Mouse (Mus musculus): ENCODE results near the gene Wdr35.
A peak's percentile ranks its signal among the peaks of the same experiment; 100 is the strongest.
"Not testable (repeated sequence)": the region's sequence is repeated elsewhere in the genome, so short reads cannot be mapped to it uniquely, and the experiment has no call there.

Gene Wdr35

GRCm38 (mm10) chr12:9007146-9007545 is 33.5 kb downstream of the Wdr35 start:
- DNase-seq (ENCODE audit: low spot score in 2 of 2) = no peak

- DNase-seq (ENCODE audit: low spot score in 2 of 2) = no peak
Observed at GRCm38 (mm10) chr12:9007811-9008210, 34.1 kb downstream of the Wdr35 start.

GRCm38 (mm10) chr12:9010311-9010710 is 36.6 kb downstream of the Wdr35 start:
- no peak for DNase-seq (ENCODE audit: low spot score in 2 of 2)

- no peak for DNase-seq (ENCODE audit: low spot score in 2 of 2)
Observed at GRCm38 (mm10) chr12:9016376-9016775, 42.7 kb downstream of the Wdr35 start.

GRCm38 (mm10) chr12:9020431-9020830 is 46.7 kb downstream of the Wdr35 start:
- no peak for DNase-seq (ENCODE audit: low spot score in 2 of 2)

- no peak for DNase-seq (ENCODE audit: low spot score in 2 of 2)
Observed at GRCm38 (mm10) chr12:9020986-9021385, 47.3 kb downstream of the Wdr35 start.

- DNase-seq (ENCODE audit: low spot score in 2 of 2) = no peak
Observed at GRCm38 (mm10) chr12:9023031-9023430, 49.3 kb downstream of the Wdr35 start.

GRCm38 (mm10) chr12:9024071-9024470 is 50.4 kb downstream of the Wdr35 start:
- DNase-seq (ENCODE audit: low spot score in 2 of 2) = no peak

- DNase-seq (ENCODE audit: low spot score in 2 of 2) = no peak
Observed at GRCm38 (mm10) chr12:9024736-9025135, 51.0 kb downstream of the Wdr35 start.

- no peak for DNase-seq (ENCODE audit: low spot score in 2 of 2)
Observed at GRCm38 (mm10) chr12:9026843-9027242, 53.2 kb downstream of the Wdr35 start.

GRCm38 (mm10) chr12:9028816-9029215 is 55.1 kb downstream of the Wdr35 start:
- DNase-seq (ENCODE audit: low spot score in 2 of 2) = not testable (repeated sequence)

- no peak for DNase-seq (ENCODE audit: low spot score in 2 of 2)
Observed at GRCm38 (mm10) chr12:9029506-9029887, 55.8 kb downstream of the Wdr35 start.

- DNase-seq (ENCODE audit: low spot score in 2 of 2) = peak; percentile 94 to 96
Observed at GRCm38 (mm10) chr12:9029888-9030723, 56.4 kb downstream of the Wdr35 start, which contains the start of gene Ttc32. Ttc32 (plus strand) TSS chr12:9029997.

GRCm38 (mm10) chr12:9031166-9031565 is 57.5 kb downstream of the Wdr35 start:
- DNase-seq (ENCODE audit: low spot score in 2 of 2) = no peak

- no peak for DNase-seq (ENCODE audit: low spot score in 2 of 2)
Observed at GRCm38 (mm10) chr12:9033140-9033539, 59.4 kb downstream of the Wdr35 start.

GRCm38 (mm10) chr12:9036409-9036808 is 62.7 kb downstream of the Wdr35 start:
- no peak for DNase-seq (ENCODE audit: low spot score in 2 of 2)

GRCm38 (mm10) chr12:9040177-9040576 is 66.5 kb downstream of the Wdr35 start:
- no peak for DNase-seq (ENCODE audit: low spot score in 2 of 2)

- DNase-seq (ENCODE audit: low spot score in 2 of 2) = no peak
Observed at GRCm38 (mm10) chr12:9040686-9041085, 67.0 kb downstream of the Wdr35 start.

GRCm38 (mm10) chr12:9042316-9042715 is 68.6 kb downstream of the Wdr35 start:
- no peak for DNase-seq (ENCODE audit: low spot score in 2 of 2)

- no peak for DNase-seq (ENCODE audit: low spot score in 2 of 2)
Observed at GRCm38 (mm10) chr12:9042759-9043158, 69.1 kb downstream of the Wdr35 start.

- DNase-seq (ENCODE audit: low spot score in 2 of 2) = no peak
Observed at GRCm38 (mm10) chr12:9044666-9045065, 71.0 kb downstream of the Wdr35 start.

GRCm38 (mm10) chr12:9046674-9047073 is 73.0 kb downstream of the Wdr35 start:
- DNase-seq (ENCODE audit: low spot score in 2 of 2) = no peak

GRCm38 (mm10) chr12:9048090-9048489 is 74.4 kb downstream of the Wdr35 start:
- no peak for DNase-seq (ENCODE audit: low spot score in 2 of 2)

- no peak for DNase-seq (ENCODE audit: low spot score in 2 of 2)
Observed at GRCm38 (mm10) chr12:9050824-9051223, 77.1 kb downstream of the Wdr35 start.

Measured in frontal cortex, postnatal 25 days (tissue).